Mouse (Mus musculus): ENCODE measurements around the gene Thumpd1. TPM values are rescaled to one million over a fixed set of nuclear protein-coding genes. Genes with fewer than 3 reads are reported as not detected.
"Not testable (repeated sequence)": the region's sequence is repeated elsewhere in the genome, so short reads cannot be mapped to it uniquely, and the experiment has no call there.

Thumpd1 gene
- polyA plus RNA-seq (2016; fragmentation: Nextera tagmentation; extraction: Ambion mirVana): 89.6 and 94.4 TPM in 2 replicates

DNA sequence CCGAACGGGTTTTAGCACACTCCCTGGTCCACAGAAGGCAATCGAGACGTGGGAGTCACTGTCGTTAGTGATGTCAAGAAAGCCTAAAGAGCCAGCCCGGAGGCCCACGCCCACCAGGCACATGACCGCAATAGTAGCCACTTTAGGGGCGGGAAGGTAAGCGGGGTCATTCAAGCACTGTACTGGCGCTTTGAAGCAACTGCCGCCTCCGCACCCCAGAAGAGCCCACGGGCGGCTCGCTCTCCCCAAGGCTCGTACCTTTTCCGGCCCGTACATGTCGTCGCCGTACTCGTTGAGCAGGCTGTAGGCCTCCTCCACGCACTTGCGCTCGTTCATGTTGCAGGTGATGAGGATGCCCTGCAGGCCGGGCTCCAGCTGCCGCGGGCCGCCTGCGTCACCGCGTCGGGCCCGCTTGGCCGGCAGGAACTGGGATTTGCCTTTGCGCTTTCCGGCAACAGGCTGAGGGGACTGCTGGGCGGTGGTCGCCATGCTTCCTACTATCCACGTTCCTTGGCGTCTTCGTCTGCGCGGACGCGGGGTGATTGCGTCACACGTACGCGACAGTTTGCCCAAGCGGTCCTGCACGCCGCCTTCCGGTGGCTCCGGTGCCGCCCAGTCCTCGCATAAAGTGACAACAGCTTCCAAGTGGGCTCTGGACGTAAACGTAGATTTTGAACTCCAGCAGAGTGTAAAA lies at the start of gene Thumpd1:
Thumpd1 (minus strand) TSS at position 546 of the 694 bp plus-strand sequence.
- Histone ChIP-seq H3K9ac (peak within 1 kb of the TSS; percentile 78), H3K27ac (peak within 1 kb of the TSS; percentile 61; the same call in 1 of the 2 replicates), H3K36me3 (replicated peaks) (peaks cover 35% of the 10 kb centered on the region), H3K4me3 (replicated peaks) (peak within 1 kb of the TSS; percentile 94), H3K4me1 (peaks cover 20% of the 10 kb centered on the region), H3K9me3 (no peaks in the 10 kb centered on the region), H3K27me3 (0 out of 2 replicates have a peak, but pooled peaks cover 8% of the 10 kb centered on the region), H3K4me2 (peak within 1 kb of the TSS; percentile 80)
- WGBS: under 1% methylated on average over 60 of the region's 60 CpGs
- peak; percentile 97 for ATAC-seq (ENCODE audit: low FRiP score)

DNA sequence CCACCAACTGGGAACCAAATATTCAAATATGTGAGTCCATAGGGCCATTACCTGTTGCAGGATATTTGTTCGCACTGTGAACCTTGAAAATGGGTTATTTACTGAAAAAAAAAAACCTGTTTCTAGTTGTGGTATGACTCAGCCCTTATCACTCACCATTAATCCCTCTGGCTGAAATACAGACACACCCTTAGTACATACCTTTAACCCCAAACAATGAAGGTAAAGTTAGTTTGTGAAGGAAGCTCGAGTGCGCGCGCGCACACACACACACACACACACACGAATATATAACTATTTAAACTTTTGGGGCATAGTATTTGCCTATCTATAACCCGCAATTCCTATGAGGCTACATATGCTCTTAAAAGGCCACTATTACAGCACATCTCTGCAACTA lies 49.3 kb upstream of the Thumpd1 start:
- no peaks in the 10 kb centered on the region for H3K4me1 ChIP-seq
- no peaks in the 10 kb centered on the region for H3K9me3 ChIP-seq
- no peak overlapping the region for H3K4me2 ChIP-seq
- ATAC-seq (ENCODE audit: low FRiP score): no peak
- WGBS: 94% methylated on average over 8 of the region's 8 CpGs
- H3K4me3 ChIP-seq (replicated peaks): no peak overlapping the region
- no peak overlapping the region for H3K27ac ChIP-seq
- H3K27me3 ChIP-seq: no peaks in the 10 kb centered on the region
- H3K36me3 ChIP-seq (replicated peaks): no peaks in the 10 kb centered on the region
- no peak overlapping the region for H3K9ac ChIP-seq

DNA sequence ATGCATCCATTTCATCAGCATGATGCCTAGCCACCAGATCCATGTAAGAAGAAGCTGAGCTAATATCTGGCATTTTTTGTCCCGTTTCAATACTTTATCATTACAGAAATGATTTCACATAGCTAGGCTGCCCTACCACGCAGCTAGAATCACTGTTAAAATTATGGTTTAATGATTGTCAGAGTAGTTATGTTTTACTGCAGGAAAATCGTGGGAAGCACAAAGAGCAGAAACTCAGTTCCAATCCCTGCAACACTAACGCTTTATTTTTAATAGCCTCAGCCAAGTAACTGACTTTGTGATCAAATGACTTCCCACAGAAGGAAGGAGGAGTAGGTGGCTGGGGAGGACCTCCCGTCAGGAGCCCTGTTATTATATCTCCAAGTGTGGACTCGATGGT lies 46.4 kb upstream of the Thumpd1 start:
- 92% methylated on average over 6 of the region's 6 CpGs for WGBS
- no peaks in the 10 kb centered on the region for H3K9me3 ChIP-seq
- H3K4me1 ChIP-seq: no peaks in the 10 kb centered on the region
- no peak overlapping the region for H3K9ac ChIP-seq
- H3K4me3 ChIP-seq (replicated peaks): no peak overlapping the region
- H3K27ac ChIP-seq: no peak overlapping the region
- ATAC-seq (ENCODE audit: low FRiP score): no peak
- no peak overlapping the region for H3K4me2 ChIP-seq
- no peaks in the 10 kb centered on the region for H3K27me3 ChIP-seq
- no peaks in the 10 kb centered on the region for H3K36me3 ChIP-seq (replicated peaks)

DNA sequence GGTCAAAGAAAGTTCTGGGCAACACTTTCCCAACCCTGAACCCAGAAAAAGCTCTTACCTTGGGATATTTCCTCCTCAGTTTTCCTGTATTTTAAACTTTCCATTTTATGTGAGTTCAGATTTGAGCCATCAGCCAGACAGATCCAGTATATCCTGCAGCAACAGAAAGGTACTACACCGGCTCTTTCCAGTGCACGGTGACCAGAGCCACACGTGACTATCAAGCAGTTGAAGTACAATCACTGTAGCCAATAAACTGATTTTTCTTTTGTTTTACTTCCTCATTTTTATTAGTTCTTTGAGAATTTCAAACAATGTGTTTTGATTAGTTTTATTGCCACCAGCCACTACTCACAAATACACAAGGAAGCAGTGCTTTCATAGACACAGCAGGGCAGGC lies 43.8 kb upstream of the Thumpd1 start:
- Histone ChIP-seq H3K36me3 (replicated peaks) (no peaks in the 10 kb centered on the region), H3K4me1 (no peaks in the 10 kb centered on the region), H3K27ac (no peak overlapping the region), H3K9me3 (no peaks in the 10 kb centered on the region), H3K27me3 (no peaks in the 10 kb centered on the region), H3K4me2 (no peak overlapping the region), H3K4me3 (replicated peaks) (no peak overlapping the region), H3K9ac (no peak overlapping the region)
- no peak for ATAC-seq (ENCODE audit: low FRiP score)
- WGBS: 92% methylated on average over 3 of the region's 3 CpGs

DNA sequence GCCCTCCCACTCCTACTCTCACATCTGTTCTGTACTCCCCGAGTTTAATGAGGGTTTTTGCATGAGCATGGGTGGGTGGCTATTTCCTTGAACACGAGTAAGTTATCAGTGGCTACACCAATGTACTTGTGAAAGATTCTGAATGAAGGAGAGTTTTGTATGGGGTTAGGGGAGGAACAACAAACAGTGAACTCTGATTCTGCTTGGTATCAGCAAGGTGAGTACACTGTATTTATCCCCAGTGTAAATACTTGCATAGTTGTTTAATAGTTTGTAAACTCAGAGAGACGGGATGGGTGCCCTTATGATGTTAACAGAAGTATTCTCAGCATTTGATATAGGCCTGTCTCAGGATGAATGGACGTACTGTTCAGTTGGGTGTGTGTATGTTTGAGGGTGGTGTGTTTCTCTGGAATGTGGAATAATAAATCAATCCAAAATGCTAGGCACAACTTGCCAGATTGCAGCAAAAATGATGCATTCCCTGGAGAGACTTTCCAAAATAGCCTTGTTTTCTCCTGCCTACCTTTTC lies 41.6 kb upstream of the Thumpd1 start:
- no peaks in the 10 kb centered on the region for H3K27me3 ChIP-seq
- no peaks in the 10 kb centered on the region for H3K4me1 ChIP-seq
- ATAC-seq (ENCODE audit: low FRiP score): no peak
- H3K9ac ChIP-seq: no peak overlapping the region
- 75% methylated on average over 4 of the region's 4 CpGs for WGBS
- no peak overlapping the region for H3K27ac ChIP-seq
- no peaks in the 10 kb centered on the region for H3K36me3 ChIP-seq (replicated peaks)
- H3K4me2 ChIP-seq: no peak overlapping the region
- no peak overlapping the region for H3K4me3 ChIP-seq (replicated peaks)
- no peaks in the 10 kb centered on the region for H3K9me3 ChIP-seq

DNA sequence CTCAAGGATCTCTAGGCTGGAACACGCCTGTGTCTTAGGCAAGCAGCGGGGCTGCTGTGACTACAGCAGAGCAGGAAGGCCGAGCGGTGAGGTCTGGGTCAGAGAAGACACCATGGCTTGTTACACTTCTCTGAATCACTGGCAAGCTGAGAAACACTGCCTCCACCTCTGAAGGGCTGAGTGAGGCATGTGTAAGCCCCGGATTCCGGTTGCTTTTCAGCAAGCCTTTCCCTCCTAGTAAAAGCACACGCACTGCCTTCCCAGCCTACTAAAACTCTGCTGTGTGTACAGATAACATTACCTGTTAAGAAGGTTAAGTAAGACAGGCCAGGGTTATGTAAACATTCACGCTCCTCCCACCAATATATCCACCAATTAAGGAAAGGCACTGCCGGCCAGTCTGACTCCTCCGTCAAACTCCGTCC lies 39.9 kb upstream of the Thumpd1 start, which contains the start of gene Acsm3:
Acsm3 (plus strand) TSS at position 397 of the 425 bp plus-strand sequence.
- no peaks in the 10 kb centered on the region for H3K9me3 ChIP-seq
- H3K27me3 ChIP-seq: no peaks in the 10 kb centered on the region
- no peaks in the 10 kb centered on the region for H3K4me1 ChIP-seq
- no peak within 1 kb of the TSS for H3K4me3 ChIP-seq (replicated peaks)
- ATAC-seq (ENCODE audit: low FRiP score): no peak
- no peak within 1 kb of the TSS for H3K27ac ChIP-seq
- WGBS: 88% methylated on average over 11 of the region's 11 CpGs
- H3K9ac ChIP-seq: no peak within 1 kb of the TSS
- no peaks in the 10 kb centered on the region for H3K36me3 ChIP-seq (replicated peaks)
- no peak within 1 kb of the TSS for H3K4me2 ChIP-seq

DNA sequence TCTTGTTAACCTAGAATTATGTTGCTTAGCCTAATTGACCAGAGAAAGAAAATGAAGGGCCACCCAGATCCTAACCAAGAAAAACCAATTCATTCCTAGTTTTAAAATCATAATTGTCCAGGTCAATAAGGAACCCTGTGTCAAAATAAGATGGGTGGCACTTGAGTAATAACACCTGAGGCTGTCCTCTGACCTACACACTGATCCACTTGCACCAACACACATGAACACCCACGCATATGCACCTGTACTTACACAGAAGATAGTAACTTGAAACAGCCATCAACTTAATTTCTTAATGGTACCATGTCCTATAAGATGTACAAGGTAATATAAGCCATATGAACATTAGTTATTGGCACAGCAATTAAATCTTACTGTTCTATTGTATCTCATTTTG lies 33.1 kb upstream of the Thumpd1 start:
- Histone ChIP-seq H3K27ac (no peak overlapping the region), H3K36me3 (replicated peaks) (no peaks in the 10 kb centered on the region), H3K4me2 (no peak overlapping the region), H3K9ac (no peak overlapping the region), H3K4me1 (no peaks in the 10 kb centered on the region), H3K27me3 (no peaks in the 10 kb centered on the region), H3K4me3 (replicated peaks) (no peak overlapping the region), H3K9me3 (no peaks in the 10 kb centered on the region)
- 88% methylated on average over 1 of the region's 1 CpGs for WGBS
- ATAC-seq (ENCODE audit: low FRiP score): no peak

DNA sequence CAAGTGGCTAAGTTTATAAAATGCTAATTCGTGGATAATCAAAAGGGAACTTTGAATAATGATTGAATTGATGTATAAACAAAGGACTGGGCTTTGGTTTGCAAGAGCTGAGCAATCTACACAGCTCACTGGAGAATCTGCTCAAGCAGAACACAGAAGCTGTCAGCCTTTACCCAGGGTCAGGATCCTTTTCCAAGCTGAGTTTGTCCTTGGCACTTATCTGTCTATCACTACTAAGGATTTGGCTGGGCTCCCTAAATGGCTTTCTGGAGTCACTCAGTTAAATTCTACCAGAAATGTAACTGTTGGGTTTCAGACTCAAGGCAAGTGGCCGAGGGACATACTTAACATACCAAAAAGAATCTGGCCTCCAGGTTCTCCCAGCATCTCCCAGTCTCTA lies 29.3 kb upstream of the Thumpd1 start:
- WGBS: 69% methylated on average over 2 of the region's 2 CpGs
- H3K4me2 ChIP-seq: no peak overlapping the region
- no peak overlapping the region for H3K27ac ChIP-seq
- H3K4me3 ChIP-seq (replicated peaks): no peak overlapping the region
- H3K36me3 ChIP-seq (replicated peaks): no peaks in the 10 kb centered on the region
- no peak for ATAC-seq (ENCODE audit: low FRiP score)
- H3K27me3 ChIP-seq: no peaks in the 10 kb centered on the region
- no peak overlapping the region for H3K9ac ChIP-seq
- no peaks in the 10 kb centered on the region for H3K9me3 ChIP-seq
- H3K4me1 ChIP-seq: no peaks in the 10 kb centered on the region

DNA sequence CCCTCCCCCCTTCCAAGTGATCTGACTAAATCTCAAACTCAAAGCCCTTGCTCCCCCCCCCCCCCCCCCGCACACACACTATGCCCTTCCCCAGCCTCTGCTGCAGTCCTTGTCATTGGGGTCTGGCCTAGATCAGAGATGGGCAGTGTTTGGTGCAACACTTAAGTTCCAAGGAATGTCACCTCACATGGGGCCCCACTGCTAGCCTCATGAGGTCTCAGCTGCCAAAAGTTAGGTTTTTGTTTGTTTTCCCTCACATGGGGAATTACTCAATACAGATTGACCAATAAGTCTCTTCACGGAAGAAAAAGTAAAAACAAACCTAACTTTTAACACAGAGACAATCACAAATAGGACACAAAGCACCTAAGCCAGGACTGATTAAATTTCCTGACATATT lies 28.2 kb upstream of the Thumpd1 start:
- no peaks in the 10 kb centered on the region for H3K36me3 ChIP-seq (replicated peaks)
- H3K4me3 ChIP-seq (replicated peaks): no peak overlapping the region
- peaks cover 7% of the 10 kb centered on the region for H3K4me1 ChIP-seq
- no peak overlapping the region for H3K9ac ChIP-seq
- H3K9me3 ChIP-seq: no peaks in the 10 kb centered on the region
- WGBS: 83% methylated on average over 1 of the region's 2 CpGs
- no peak for ATAC-seq (ENCODE audit: low FRiP score)
- no peak overlapping the region for H3K4me2 ChIP-seq
- H3K27me3 ChIP-seq: no peaks in the 10 kb centered on the region
- no peak overlapping the region for H3K27ac ChIP-seq

DNA sequence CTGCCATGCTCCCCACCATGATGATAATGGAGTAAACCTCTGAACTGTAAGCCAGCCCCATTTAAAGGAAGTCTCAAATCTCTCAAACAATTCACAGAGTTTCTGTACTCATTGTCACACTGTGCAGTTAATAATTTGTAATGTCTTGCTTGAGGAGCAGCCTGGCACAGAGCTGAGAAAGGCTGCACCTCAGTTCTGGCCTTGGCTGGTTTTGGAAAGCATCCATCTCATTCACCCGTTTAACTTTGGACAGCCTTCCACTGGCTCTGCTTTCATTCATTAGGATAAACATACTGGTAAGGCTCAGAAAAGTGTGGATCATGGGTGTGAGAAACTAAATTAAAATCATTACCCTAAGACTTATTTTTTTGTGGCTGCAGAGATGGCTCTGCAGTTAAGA lies 25.3 kb upstream of the Thumpd1 start:
- no peak overlapping the region for H3K4me2 ChIP-seq
- H3K27ac ChIP-seq: no peak overlapping the region
- ATAC-seq (ENCODE audit: low FRiP score): no peak
- 97% methylated on average over 1 of the region's 1 CpGs for WGBS
- H3K9ac ChIP-seq: no peak overlapping the region
- no peaks in the 10 kb centered on the region for H3K36me3 ChIP-seq (replicated peaks)
- H3K4me3 ChIP-seq (replicated peaks): no peak overlapping the region
- no peaks in the 10 kb centered on the region for H3K9me3 ChIP-seq
- no peaks in the 10 kb centered on the region for H3K27me3 ChIP-seq
- peaks cover 7% of the 10 kb centered on the region for H3K4me1 ChIP-seq

DNA sequence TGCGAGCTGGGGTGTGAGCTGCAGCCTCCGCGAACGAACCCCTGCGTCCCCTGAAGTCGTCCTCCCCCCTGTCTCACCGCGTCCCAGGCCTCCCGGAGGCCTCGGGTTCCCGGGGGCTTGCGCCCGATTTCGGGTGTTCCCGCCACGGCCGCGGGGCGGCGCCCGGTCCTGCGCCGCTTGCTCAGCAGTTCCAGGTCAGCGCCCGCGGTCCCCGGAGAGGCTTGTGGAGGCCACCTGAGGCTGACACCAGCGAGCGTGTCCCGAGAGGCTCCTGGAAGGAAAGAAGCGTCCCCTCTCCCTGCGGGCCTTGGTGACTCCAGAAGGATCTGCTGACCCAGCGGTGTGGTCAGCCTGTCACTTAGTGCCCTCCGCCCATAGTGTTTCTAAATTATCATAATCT lies 23.7 kb upstream of the Thumpd1 start:
- peak overlapping the region; percentile 10 for H3K4me3 ChIP-seq (replicated peaks)
- H3K27me3 ChIP-seq: no peaks in the 10 kb centered on the region
- peak overlapping the region; percentile 45 for H3K4me2 ChIP-seq
- no peak overlapping the region for H3K27ac ChIP-seq
- ATAC-seq (ENCODE audit: low FRiP score): no peak
- no peak overlapping the region for H3K9ac ChIP-seq
- H3K9me3 ChIP-seq: no peaks in the 10 kb centered on the region
- H3K36me3 ChIP-seq (replicated peaks): no peaks in the 10 kb centered on the region
- WGBS: 7% methylated on average over 34 of the region's 34 CpGs
- peaks cover 7% of the 10 kb centered on the region for H3K4me1 ChIP-seq

DNA sequence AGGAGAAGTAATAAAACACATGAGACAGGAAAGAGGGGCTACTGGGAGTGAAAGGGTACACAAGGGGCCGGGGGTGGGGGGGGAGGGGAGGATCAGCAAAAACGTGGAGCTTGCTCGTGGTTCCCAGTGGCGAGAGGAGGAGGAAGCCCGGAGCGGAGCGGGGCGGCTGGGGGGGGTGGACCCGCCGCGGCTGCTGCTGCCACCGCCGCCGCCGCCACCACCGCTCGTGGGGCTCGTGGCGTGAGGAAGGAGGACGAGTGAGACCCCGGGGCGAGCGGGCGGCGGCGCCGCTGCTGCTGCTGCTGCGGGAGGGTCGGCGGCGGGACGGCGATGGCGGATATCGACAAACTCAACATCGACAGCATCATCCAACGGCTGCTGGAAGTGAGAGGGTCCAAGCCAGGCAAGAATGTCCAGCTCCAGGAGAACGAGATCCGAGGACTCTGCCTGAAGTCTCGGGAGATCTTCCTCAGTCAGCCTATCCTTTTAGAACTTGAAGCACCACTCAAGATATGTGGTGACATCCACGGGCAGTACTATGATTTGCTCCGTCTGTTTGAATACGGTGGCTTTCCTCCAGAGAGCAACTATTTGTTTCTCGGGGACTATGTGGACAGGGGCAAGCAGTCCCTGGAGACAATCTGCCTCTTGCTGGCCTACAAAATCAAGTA lies 19.3 kb upstream of the Thumpd1 start:
- not testable (repeated sequence) for H3K36me3 ChIP-seq (replicated peaks); H3K27ac ChIP-seq; H3K4me1 ChIP-seq; H3K27me3 ChIP-seq; H3K9me3 ChIP-seq
- WGBS: 4% methylated on average over 33 of the region's 44 CpGs
- ATAC-seq (ENCODE audit: low FRiP score): peak; percentile 67
- Histone ChIP-seq H3K4me3 (replicated peaks) (peak overlapping the region; percentile 40), H3K9ac (peak overlapping the region; percentile 44; the same call in 1 of the 2 replicates), H3K4me2 (peak overlapping the region; percentile 50)
